Mouse (Mus musculus) cerebellum, adult 8-10 months (tissue): Measurements from ENCODE around the gene Eed.

Source experiments
- DNase-seq: peaks from one replicate; pipeline ENCODE4 v3.0.0; 2022

Gene Eed

GRCm38 (mm10) chr7:89980133-89980484, 674 bp downstream of the Eed start:
- DNase-seq: no peak

- DNase-seq: no peak
Measured at GRCm38 (mm10) chr7:89979432-89980130, 1.2 kb downstream of the Eed start.

GRCm38 (mm10) chr7:89976796-89977195, 4.0 kb downstream of the Eed start:
- no peak for DNase-seq

GRCm38 (mm10) chr7:89975571-89975970, 5.2 kb downstream of the Eed start:
- no peak for DNase-seq

GRCm38 (mm10) chr7:89967235-89967634, 13.5 kb downstream of the Eed start:
- no peak for DNase-seq

- no peak for DNase-seq
Measured at GRCm38 (mm10) chr7:89966771-89967170, 14.0 kb downstream of the Eed start.

GRCm38 (mm10) chr7:89963135-89963534, 17.6 kb downstream of the Eed start:
- DNase-seq: no peak

- no peak for DNase-seq
Measured at GRCm38 (mm10) chr7:89957300-89957699, 23.5 kb downstream of the Eed start.

GRCm38 (mm10) chr7:89954261-89954660, 26.5 kb downstream of the Eed start:
- no peak for DNase-seq

GRCm38 (mm10) chr7:89949403-89949802, 31.4 kb downstream of the Eed start:
- no peak for DNase-seq

GRCm38 (mm10) chr7:89948026-89948425, 32.8 kb downstream of the Eed start:
- no peak for DNase-seq

GRCm38 (mm10) chr7:89940571-89941463, 40.0 kb downstream of the Eed start, which contains the start of gene Hikeshi:
Gene Hikeshi (minus strand): TSS chr7:89941204.
- DNase-seq: peak; percentile 88

- no peak for DNase-seq
Measured at GRCm38 (mm10) chr7:89939497-89940353, 41.1 kb downstream of the Eed start.

GRCm38 (mm10) chr7:89923441-89924180, 57.2 kb downstream of the Eed start:
- peak; percentile 79 for DNase-seq

GRCm38 (mm10) chr7:89917776-89918175, 63.0 kb downstream of the Eed start:
- DNase-seq: no peak

- DNase-seq: no peak
Measured at GRCm38 (mm10) chr7:89916711-89917110, 64.1 kb downstream of the Eed start.

- no peak for DNase-seq
Measured at GRCm38 (mm10) chr7:89913432-89914158, 67.2 kb downstream of the Eed start.

- no peak for DNase-seq
Measured at GRCm38 (mm10) chr7:89912356-89912755, 68.4 kb downstream of the Eed start.

GRCm38 (mm10) chr7:89909711-89910110, 71.1 kb downstream of the Eed start:
- no peak for DNase-seq

GRCm38 (mm10) chr7:89908899-89909621, 71.7 kb downstream of the Eed start:
- no peak for DNase-seq

GRCm38 (mm10) chr7:89908421-89908820, 72.4 kb downstream of the Eed start:
- no peak for DNase-seq
